Mouse (Mus musculus) T-helper 2 cell (primary cell): ENCODE measurements around the gene Ifi209.
"Not testable (repeated sequence)": the region's sequence is repeated elsewhere in the genome, so short reads cannot be mapped to it uniquely, and the experiment has no call there.

Experiments
- in situ Hi-C: fragments of 300-600 bp; cut with MboI, MseI; formaldehyde crosslinking; loops from one replicate; pipeline ENCODE4 v1.15.1; 2025; ENCODE audit warnings: high pct_unique_total_duplicates

Ifi209 gene

DNA sequence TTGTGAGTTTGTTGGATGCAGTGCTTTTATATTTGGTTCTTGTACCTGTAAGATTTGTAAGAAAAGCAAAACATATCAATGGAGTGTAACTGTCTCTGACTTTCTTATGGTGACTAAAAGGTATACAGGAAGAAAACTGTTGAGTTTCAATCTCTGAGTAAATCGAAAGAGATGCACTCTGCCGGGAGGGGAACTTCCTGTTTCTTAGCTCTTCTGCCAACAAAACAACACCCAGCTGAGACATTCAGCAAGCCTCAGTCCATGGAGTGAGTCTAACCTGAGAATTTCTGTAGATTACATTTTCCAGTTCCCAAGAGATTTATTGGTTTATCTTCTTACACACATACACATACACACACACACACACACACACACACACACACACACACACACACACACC is at the start of gene Ifi209:
Gene Ifi209 (plus strand): TSS at position 296 of the 400 bp plus-strand sequence.
- in situ Hi-C loops, result not testable (repeated sequence)

DNA sequence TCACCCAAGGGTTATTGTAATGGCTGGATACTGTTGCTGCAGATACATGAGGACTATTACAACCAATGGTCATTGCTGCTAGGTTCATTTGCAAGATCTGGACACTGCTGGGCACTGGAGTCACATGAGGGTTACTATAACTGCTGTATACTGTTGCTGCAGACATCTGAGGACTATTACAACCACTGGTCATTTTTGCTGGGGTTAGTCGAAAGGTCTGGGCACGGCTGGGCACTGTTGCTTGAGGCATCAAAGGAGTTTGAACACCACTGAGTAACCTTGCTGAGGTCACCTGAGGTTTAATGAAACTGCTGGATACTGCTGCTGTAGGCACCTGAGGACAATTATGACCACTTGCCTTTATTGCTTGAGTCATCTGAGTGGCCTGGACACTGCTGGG is 41.0 kb upstream of the Ifi209 start:
- in situ Hi-C loops, result not testable (repeated sequence)

DNA sequence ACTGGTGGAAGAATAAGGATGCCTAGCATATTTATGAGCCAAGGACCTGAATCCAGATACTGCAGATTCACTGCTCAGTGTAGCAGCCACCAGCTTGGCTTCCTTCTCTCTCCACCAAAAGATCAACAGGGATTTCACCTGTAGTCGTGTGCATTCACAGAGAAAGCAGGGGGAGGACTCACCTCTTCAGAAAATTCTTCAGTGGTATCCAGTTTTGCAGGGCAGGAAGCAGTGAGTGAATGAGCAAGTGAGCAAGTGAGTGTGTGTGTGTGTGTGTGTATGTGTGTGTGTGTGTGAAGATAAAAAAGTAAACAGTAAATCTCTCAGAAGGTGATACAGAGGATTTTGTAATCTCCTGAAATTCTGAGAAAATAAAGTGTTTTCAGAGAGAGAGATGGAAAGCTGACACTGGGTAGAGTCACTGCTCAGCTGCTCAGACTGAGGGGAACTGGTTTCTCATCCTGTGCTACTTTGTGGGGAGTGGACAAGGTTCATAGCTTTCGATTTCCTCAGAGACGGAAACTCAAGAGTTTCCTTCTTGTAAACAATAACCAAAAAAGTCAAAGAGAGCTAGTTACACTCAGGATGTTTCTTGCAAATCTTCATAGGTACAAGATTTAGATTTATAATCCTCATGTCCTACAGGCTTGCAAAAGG is 31.8 kb upstream of the Ifi209 start, which contains the start of gene Ifi213:
Gene Ifi213 (minus strand): TSS at position 437 of the 657 bp plus-strand sequence.
- in situ Hi-C loops, result not testable (repeated sequence)

DNA sequence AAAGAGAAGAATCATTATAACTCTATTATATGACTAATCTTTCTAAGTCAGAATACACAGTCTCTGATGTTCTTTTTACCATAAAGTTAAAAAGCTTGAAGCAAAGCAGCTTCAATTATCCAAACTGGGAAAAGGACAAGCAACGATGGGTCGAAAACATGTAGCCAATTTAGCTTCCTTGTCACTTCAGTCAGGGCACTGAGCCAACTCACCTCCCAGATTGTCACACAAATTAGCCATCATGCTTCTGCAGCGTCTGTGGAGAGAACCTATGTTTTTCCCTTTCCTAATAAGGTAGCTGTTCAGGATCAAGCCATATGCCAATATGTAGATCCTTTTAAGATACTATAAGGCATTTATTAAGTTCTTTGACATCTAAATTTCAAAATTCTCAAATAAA is 20.4 kb upstream of the Ifi209 start:
- in situ Hi-C loops, result loop anchor here (5.0 kb wide), 1 partner anchor 57 kb away; no protein-coding TSS in a partner anchor

DNA sequence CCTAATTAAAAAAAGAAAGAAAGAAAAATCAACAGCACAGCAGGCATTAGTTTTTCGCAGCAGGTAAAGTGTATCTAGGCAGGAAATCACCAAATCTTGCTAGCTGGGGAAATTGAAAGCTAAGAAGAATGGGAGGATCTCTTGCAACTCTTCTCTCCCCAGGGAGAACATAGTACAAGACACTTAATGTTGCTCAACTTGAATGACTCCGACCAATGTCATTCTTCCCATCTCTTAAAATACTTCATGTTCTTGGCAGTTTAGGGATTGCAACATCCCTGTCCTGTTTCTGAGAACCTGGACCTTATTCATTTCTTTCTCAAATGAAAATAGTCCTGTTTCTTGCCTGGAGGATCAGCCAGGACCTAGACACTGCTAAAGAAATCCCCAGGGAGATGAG is 8.5 kb upstream of the Ifi209 start:
- in situ Hi-C loops, result not testable (repeated sequence)

DNA sequence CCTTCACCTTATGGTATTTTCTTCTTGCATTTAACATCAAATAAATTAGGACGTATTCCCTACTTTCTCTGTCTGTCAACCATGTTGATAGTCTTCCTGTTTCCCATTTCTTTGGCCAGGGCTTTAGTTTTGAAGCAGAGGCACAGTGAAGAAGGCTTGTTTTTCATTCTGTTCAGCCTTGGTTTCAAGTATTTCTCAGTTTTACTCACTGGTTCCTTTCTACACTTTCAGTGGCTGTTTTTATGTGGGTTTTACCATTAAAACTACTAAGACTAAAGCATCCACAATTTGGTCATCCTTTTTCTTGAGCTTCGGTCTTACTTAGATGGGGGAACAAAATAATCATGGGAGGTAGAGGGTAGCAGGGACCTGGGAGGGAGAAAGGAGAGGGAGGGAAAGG is 6.7 kb upstream of the Ifi209 start:
- in situ Hi-C loops, result no loop called here

DNA sequence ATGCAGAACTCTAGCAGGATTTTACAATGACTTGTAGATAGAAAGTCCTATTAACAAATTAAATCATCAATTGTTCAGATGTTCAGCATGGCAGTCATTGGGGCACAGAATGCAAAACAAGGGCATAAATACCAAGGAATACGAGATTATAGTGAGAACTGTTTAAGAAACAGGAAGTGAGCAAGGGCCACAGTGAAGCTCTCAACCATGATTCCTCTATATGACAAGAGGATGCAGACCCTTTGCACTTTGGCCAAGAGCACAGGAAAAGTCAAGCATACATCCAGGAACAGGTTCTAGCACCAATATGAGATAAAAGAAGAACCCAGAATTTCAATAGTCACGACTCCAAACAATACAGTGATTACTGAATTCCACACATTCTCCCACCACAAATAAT is 4.0 kb upstream of the Ifi209 start:
- in situ Hi-C loops, result no loop called here

DNA sequence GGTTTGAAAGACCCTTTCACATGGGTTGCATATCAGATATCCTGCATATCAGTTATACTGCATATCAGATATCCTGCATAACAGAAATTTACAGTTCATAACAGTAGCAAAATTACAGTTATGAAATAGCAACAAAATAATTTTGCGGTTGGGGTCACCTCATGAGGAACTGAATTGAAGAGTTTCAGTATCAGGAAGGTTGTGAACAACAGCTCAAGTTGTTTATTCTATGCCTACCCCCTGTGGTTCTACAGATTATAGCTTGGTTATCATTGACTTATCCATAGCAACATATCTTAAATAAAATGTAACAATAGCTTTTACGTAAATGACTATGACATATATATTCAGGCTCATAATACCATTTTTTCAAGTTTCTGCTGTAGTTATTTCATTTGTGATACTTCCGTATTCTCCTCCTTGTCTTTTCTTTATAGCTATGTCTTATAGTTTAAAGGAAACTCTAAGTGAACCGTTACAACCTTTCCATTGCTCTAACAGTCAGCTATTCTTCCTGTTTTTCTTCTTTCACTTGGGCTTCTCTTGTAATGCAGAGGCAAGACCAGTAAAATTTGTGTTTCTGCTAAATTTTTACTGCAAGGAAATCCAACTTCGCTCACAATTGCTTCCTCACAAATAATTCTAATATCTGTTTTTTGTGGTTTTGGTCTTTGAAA is 3.4 kb downstream of the Ifi209 start:
- in situ Hi-C loops, result no loop called here

DNA sequence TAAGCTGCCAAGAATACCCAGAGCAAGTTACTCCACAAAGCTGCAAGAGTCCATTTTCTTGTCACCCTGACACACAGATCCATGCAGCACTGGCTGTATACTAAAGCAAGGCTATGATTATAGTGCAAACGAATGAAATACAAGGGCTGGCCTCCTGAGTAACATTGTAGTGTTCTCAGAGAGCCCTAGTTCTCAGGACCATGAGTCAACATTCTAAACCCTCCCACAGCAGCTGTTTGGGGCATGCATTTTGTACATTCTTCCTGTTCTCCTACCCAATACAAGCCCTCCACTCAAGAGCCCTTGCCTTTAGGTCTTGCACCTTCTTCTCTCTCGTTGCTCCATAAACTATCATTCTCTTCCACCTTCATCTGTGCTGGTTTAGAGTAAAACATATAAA is 14.7 kb downstream of the Ifi209 start:
- in situ Hi-C loops, result no loop called here

DNA sequence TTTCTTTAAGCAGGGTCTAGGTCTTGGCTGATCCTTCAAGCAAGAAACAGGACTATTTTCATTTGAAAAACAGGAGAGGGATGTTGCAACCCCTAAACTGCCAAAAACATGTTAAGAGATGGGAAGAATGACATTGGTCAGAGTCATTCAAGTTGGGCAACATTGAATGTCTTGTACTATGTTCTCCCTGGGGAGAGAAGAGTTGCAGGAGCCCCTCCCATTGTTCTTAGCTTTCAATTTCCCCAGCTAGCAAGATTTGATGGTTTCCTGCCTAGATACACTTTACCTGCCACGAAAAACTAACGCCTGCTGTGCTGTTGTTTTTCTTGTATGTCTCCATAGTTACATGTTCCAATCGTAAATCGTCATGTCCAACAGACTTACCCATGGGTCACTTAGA is 27.3 kb downstream of the Ifi209 start:
- in situ Hi-C loops, result no loop called here

DNA sequence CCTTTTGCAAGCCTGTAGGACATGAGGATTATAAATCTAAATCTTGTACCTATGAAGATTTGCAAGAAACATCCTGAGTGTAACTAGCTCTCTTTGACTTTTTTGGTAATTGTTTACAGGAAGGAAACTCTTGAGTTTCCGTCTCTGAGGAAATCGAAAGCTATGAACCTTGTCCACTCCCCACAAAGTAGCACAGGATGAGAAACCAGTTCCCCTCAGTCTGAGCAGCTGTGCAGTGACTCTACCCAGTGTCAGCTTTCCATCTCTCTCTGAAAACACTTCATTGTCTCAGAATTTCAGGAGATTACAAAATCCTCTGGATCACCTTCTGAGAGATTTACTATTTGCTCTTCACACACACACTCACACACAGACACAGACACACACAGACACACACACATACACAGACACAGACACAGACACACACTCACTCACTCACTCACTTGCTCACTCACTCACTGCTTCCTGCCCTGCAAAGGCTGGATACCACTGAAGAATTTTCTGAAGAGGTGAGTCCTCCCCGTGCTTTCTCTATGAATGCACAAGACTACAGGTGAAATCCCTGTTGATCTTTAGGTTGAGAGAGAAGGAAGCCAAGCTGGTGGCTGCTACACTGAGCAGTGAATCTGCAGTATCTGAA is 42.9 kb downstream of the Ifi209 start, which contains the start of gene Ifi208:
Gene Ifi208 (plus strand): TSS at position 218 of the 640 bp plus-strand sequence.
- in situ Hi-C loops, result not testable (repeated sequence)

DNA sequence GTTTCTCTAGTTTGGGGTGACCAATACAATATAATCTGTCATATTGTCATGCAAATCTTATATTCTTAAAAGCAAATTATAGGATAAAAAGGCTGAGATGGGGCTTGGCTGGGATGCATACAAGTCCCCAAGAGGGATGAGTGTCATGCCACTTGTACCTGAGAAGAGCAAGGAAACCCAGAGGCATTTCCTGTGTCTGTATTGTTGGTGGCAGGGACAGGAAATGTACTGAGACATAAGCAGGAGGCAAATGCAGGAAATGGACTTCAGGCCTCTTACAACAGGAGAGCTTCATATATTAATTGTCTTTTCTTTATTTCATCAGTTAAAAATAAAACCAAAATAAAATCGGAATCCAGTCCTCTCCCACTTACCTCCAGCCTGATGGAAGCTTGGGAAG is 47.9 kb downstream of the Ifi209 start:
- in situ Hi-C loops, result not testable (repeated sequence)

DNA sequence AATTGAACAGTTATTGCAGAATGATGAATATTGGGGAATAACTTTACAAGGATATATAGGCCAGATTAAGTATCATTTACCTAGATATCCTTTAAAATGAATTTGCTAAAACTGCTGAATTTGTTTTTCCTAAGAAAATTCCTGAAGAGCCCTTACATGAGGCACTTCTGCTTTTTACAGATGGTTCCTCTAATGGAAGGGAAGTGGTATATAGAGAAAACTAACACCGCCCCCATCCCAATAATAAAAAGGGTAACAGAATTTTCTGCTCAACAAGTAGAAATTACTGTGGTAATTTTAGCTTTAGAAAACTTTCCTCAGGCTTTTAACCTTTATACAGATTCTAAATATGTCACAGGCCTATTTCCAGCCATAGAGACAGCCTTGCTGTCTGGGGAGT is 63.6 kb downstream of the Ifi209 start:
- in situ Hi-C loops, result no loop called here
